Mouse (Mus musculus) stomach, embryonic 14.5 days (tissue): Measurements from ENCODE around the gene Colca2. TPM values are rescaled to one million over a fixed set of nuclear protein-coding genes. Genes with fewer than 3 reads are reported as not detected.

Experiments used
- ATAC-seq: fragments of 200-750 bp; cut with Nextera tagmentation; 2 replicates; pipeline ENCODE4 v1.8.0; 2017; ENCODE audit warnings: low read depth, moderate TSS enrichment; ENCODE audit not compliant: insufficient number of reproducible peaks, insufficient read depth, low FRiP score
- H3K27ac ChIP-seq: fragments of 300-500 bp; sonication (generic); 2 replicates; pipeline ENCODE4 v1.5.1; 2014; ENCODE audit warnings: mild to moderate bottlenecking, low read length, moderate library complexity, mixed read lengths
- H3K27me3 ChIP-seq: fragments of 300-500 bp; sonication (generic); 2 replicates; pipeline ENCODE4 v1.6.1; 2014; ENCODE audit warnings: low read length, control low read depth, mixed read lengths; ENCODE audit not compliant: control insufficient read depth, insufficient read depth
- H3K36me3 ChIP-seq: fragments of 300-500 bp; sonication (generic); 2 replicates; pipeline ENCODE4 v1.6.1; 2014; ENCODE audit warnings: mild to moderate bottlenecking, control low read depth, low read length, moderate library complexity, mixed read lengths; ENCODE audit not compliant: control insufficient read depth, insufficient read depth
- H3K4me1 ChIP-seq: fragments of 300-500 bp; sonication (generic); 2 replicates; pipeline ENCODE4 v1.6.1; 2014; ENCODE audit warnings: low read length, control low read depth, mixed read lengths; ENCODE audit not compliant: control insufficient read depth, insufficient read depth
- H3K4me2 ChIP-seq: fragments of 300-500 bp; sonication (generic); replicated peaks from 2 replicates; pipeline ENCODE4 v1.6.1; 2014; ENCODE audit warnings: low read depth, low read length, control low read depth
- H3K4me3 ChIP-seq: fragments of 300-500 bp; sonication (generic); 2 replicates; pipeline ENCODE4 v1.5.1; 2014; ENCODE audit warnings: low read depth, low read length, control low read depth
- H3K9ac ChIP-seq: fragments of 300-500 bp; sonication (generic); replicated peaks from 2 replicates; pipeline ENCODE4 v1.6.1; 2014; ENCODE audit warnings: low read depth, mild to moderate bottlenecking, control low read depth, low read length, moderate library complexity, mixed read lengths
- H3K9me3 ChIP-seq: fragments of 300-500 bp; sonication (generic); 2 replicates; pipeline ENCODE4 v1.6.1; 2016; ENCODE audit warnings: low read depth, low read length, control low read depth; ENCODE audit not compliant: control insufficient read depth
- WGBS: fragments of 180-500 bp; shearing (Covaris S2); extraction: QIAGEN DNeasy Blood & Tissue Kit; methylation state at CpG from one replicate; pipeline ENCODE4 v1.1.7; 2014; 5-methylcytosine and 5-hydroxymethylcytosine counted together
- polyA plus RNA-seq: library from polyadenylated mRNA; unstranded; fragments of >200 nt; fragmentation: Nextera tagmentation; extraction: Ambion mirVana; gene quantifications from 2 replicates; pipeline ENCODE4 v1.2.1, GENCODE M21; 2014

The Colca2 gene
- polyA plus RNA-seq, 1 experiment from 2014 or later, result 7.3 TPM

DNA sequence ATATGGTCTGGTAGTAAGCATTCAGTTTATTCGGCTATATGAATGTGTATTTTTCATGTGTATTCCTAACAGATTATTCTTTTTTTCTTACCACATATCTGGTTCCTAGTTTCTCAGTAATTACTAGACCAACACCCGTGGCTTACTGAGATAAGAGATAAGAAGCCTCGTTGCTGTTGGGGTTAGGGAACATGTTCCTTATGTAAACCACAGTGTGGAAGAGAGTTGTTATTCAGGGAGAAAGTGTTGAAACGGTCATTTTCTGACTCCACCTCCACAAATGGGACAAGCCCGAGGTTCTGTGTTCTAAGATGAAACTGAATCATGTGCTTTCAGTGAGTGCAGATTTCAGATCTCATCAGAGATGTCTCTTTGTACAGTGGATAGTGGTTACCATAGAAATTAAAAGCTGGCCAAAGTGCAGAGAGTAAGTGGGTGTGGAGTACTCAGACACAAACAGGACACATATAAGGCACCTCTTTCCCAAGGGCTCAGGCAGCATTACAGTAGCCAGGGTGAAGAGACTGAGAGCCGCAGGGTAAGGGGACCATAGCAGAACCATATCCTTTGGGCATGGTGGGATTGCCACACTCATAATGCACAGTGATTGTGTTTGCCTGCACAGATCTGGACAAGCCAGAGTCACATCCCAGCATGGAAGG lies 37.2 kb upstream of the Colca2 start:
- Histone ChIP-seq H3K36me3 (no peaks in the 10 kb centered on the region), H3K27ac (no peak overlapping the region), H3K4me3 (no peak overlapping the region), H3K27me3 (no peaks in the 10 kb centered on the region), H3K9ac (no peak overlapping the region), H3K9me3 (no peaks in the 10 kb centered on the region), H3K4me1 (0 out of 2 replicates have a peak, but pooled peaks cover 5% of the 10 kb centered on the region), H3K4me2 (no peak overlapping the region)
- 49% methylated on average over 6 of the region's 6 CpGs for WGBS
- ATAC-seq, result no peak

- Histone ChIP-seq H3K9ac (no peak overlapping the region), H3K36me3 (no peaks in the 10 kb centered on the region), H3K4me2 (peak overlapping the region; percentile 31; the same call in 1 of the 2 replicates), H3K9me3 (no peaks in the 10 kb centered on the region), H3K27me3 (no peaks in the 10 kb centered on the region), H3K4me1 (0 out of 2 replicates have a peak, but pooled peaks cover 5% of the 10 kb centered on the region), H3K4me3 (no peak overlapping the region), H3K27ac (no peak overlapping the region; the same call in 1 of the 2 replicates)
- ATAC-seq, result peak; percentile 84
- 38% methylated on average over 18 of the region's 18 CpGs for WGBS
These were observed 34.4 kb upstream of the Colca2 start for GRCm38 (mm10) chr9:51312554-51313317.

- Histone ChIP-seq H3K4me2 (no peak overlapping the region), H3K9me3 (no peaks in the 10 kb centered on the region), H3K27ac (no peak overlapping the region), H3K4me3 (no peak overlapping the region), H3K27me3 (no peaks in the 10 kb centered on the region), H3K36me3 (no peaks in the 10 kb centered on the region), H3K9ac (no peak overlapping the region), H3K4me1 (0 out of 2 replicates have a peak, but pooled peaks cover 5% of the 10 kb centered on the region)
- 80% methylated on average over 7 of the region's 7 CpGs for WGBS
- no peak for ATAC-seq
These were observed 32.1 kb upstream of the Colca2 start for GRCm38 (mm10) chr9:51310515-51310914.

- Histone ChIP-seq H3K4me3 (no peak overlapping the region), H3K27ac (no peak overlapping the region), H3K9me3 (no peaks in the 10 kb centered on the region), H3K36me3 (no peaks in the 10 kb centered on the region), H3K4me1 (no peaks in the 10 kb centered on the region), H3K27me3 (no peaks in the 10 kb centered on the region), H3K4me2 (no peak overlapping the region), H3K9ac (no peak overlapping the region)
- 76% methylated on average over 3 of the region's 3 CpGs for WGBS
- ATAC-seq, result no peak
These were observed 28.0 kb upstream of the Colca2 start for GRCm38 (mm10) chr9:51306351-51306750.

DNA sequence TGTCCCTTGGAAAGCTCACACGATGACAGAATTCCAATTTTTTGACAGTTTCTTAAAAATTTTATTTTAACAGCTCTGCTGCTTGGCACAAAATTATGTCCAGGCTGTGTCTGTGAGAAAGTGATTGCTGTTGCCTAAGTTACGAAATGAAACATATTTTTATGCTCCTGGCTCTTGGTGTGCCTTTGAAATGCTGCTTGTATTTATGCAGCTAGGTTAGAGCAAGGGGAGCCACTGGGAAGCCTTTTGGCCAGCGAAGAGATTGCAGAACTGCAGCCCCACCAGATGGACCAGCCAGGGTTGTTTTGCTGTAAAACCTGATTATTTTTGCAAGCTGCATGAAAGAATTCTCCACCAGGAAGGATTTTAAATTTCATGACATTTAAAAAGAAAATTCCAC lies 26.8 kb upstream of the Colca2 start:
- no peaks in the 10 kb centered on the region for H3K9me3 ChIP-seq
- H3K4me1 ChIP-seq, result no peaks in the 10 kb centered on the region
- H3K9ac ChIP-seq, result no peak overlapping the region
- no peak overlapping the region for H3K4me2 ChIP-seq
- no peak overlapping the region for H3K4me3 ChIP-seq
- H3K27ac ChIP-seq, result no peak overlapping the region
- H3K27me3 ChIP-seq, result no peaks in the 10 kb centered on the region
- no peaks in the 10 kb centered on the region for H3K36me3 ChIP-seq
- 81% methylated on average over 3 of the region's 3 CpGs for WGBS
- no peak for ATAC-seq

GRCm38 (mm10) chr9:51303980-51304379 lies 25.6 kb upstream of the Colca2 start:
- no peak for ATAC-seq
- Histone ChIP-seq H3K36me3 (no peaks in the 10 kb centered on the region), H3K4me3 (no peak overlapping the region), H3K9ac (no peak overlapping the region), H3K9me3 (no peaks in the 10 kb centered on the region), H3K27me3 (no peaks in the 10 kb centered on the region), H3K27ac (no peak overlapping the region), H3K4me2 (no peak overlapping the region), H3K4me1 (no peaks in the 10 kb centered on the region)
- whole genome bisulfite sequencing, result 75% methylated on average over 5 of the region's 5 CpGs

- Histone ChIP-seq H3K9me3 (no peaks in the 10 kb centered on the region), H3K4me2 (no peak overlapping the region), H3K27ac (no peak overlapping the region), H3K27me3 (no peaks in the 10 kb centered on the region), H3K36me3 (no peaks in the 10 kb centered on the region), H3K4me3 (no peak overlapping the region), H3K4me1 (no peaks in the 10 kb centered on the region), H3K9ac (no peak overlapping the region)
- WGBS, result 64% methylated on average over 8 of the region's 8 CpGs
- ATAC-seq, result no peak
These were observed 15.2 kb upstream of the Colca2 start for GRCm38 (mm10) chr9:51293541-51293940.

DNA sequence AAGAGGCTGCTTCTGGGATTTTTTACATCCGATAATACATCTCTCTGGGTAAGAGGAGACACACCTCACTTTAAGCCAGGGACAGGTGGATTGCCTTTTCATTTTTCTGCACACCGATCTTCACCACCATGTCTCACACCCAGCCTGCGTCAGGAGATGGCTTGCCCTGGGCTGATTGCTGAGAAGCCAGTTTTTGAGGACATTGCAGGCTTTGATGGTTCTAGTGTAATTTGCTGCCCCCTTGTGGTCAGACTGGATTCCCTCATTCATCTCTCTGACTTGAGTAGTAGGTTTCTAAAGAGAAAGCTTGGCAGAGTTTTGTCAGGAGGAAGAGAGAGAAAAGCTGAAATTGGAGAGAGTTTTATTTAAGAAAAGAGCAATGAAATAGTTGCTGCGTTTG lies 14.3 kb upstream of the Colca2 start:
- H3K4me1 ChIP-seq, result no peaks in the 10 kb centered on the region
- H3K4me2 ChIP-seq, result no peak overlapping the region
- 31% methylated on average over 4 of the region's 4 CpGs for WGBS
- H3K4me3 ChIP-seq, result no peak overlapping the region
- no peak overlapping the region for H3K9ac ChIP-seq
- ATAC-seq, result peak; percentile 37; the same call in 1 of the 2 replicates
- H3K36me3 ChIP-seq, result no peaks in the 10 kb centered on the region
- H3K27ac ChIP-seq, result no peak overlapping the region
- H3K27me3 ChIP-seq, result no peaks in the 10 kb centered on the region
- H3K9me3 ChIP-seq, result no peaks in the 10 kb centered on the region
